Comparison of ENCODE assay signal across 29 mouse cellular contexts in genomic region chrX:61482725-61483124, GRCm38 (mm10).
DNase-seq lines count a peak whose midpoint lies in the region; ATAC-seq and TF ChIP-seq lines count a peak whose summit lies in the region.
"Had no signal": no experiment of that assay in that cellular context is flagged by ENCODE, and none has a peak within 500 bp of the region (broad histone marks: within the 10 kb centered on the region; RNA-seq: fewer than 3 reads in every experiment).

No protein-coding gene starts in this region.

- no peak overlapping the region for H3K4me3 ChIP-seq in forebrain, postnatal 0 days (ENCODE audit: low read depth, low read length)
- H3K4me3 ChIP-seq in forebrain, embryonic 12.5 days (replicated peaks) = no peak overlapping the region
- H3K4me3 ChIP-seq in stomach, postnatal 0 days (ENCODE audit: low read depth, low read length) = no peak overlapping the region
- no peak overlapping the region for H3K4me3 ChIP-seq in intestine, embryonic 15.5 days (replicated peaks)
- H3K4me3 ChIP-seq: hindbrain, embryonic 15.5 days; limb, embryonic 15.5 days; liver, embryonic 13.5 days; midbrain, embryonic 13.5 days; stomach, embryonic 15.5 days had no signal

- peak; percentile 2 for DNase-seq in forebrain, postnatal 0 days
- DNase-seq in brain, adult 2 months (ENCODE audit: low read depth, low spot score) = peak; percentile 68
- peak; percentile 20 to 37 for DNase-seq in cerebellum, adult 18-20 months
- peak; percentile 13 to 39 for DNase-seq in cerebellum, postnatal 14 days
- no peak for DNase-seq in stomach, postnatal 0 days (ENCODE audit: low spot score)
- no peak for DNase-seq in urinary bladder, postnatal 10 days (ENCODE audit: low spot score)
- DNase-seq: adrenal gland, postnatal 25 days; gastrocnemius, postnatal 14 days; heart, adult 11 months; heart, postnatal 4 days; kidney, adult 2 months; kidney, postnatal 36 days; left cerebral cortex, postnatal 4 days; liver, embryonic 13.5 days; lung, adult 2 months; lung, postnatal 10 days; right cerebral cortex, postnatal 14 days; thymus, adult 18-20 months; thymus, postnatal 36 days had no signal

- no peak for TF ChIP-seq CTCF in forebrain, postnatal 0 days (IDR thresholded peaks at IDR 0.05; ENCODE audit: low read depth)
- TF ChIP-seq CTCF in stomach, postnatal 0 days (IDR thresholded peaks at IDR 0.05; ENCODE audit: low read depth) = no peak

- no peaks in the 10 kb centered on the region for H3K9me3 ChIP-seq in forebrain, postnatal 0 days (ENCODE audit: low read length)
- H3K9me3 ChIP-seq in forebrain, embryonic 12.5 days = no peaks in the 10 kb centered on the region
- H3K9me3 ChIP-seq in stomach, postnatal 0 days (ENCODE audit: control insufficient read depth, low read length) = no peaks in the 10 kb centered on the region
- H3K9me3 ChIP-seq in intestine, embryonic 15.5 days = no peaks in the 10 kb centered on the region
- H3K9me3 ChIP-seq: hindbrain, embryonic 15.5 days; limb, embryonic 15.5 days; liver, embryonic 13.5 days; midbrain, embryonic 13.5 days; stomach, embryonic 15.5 days had no signal

- H3K27me3 ChIP-seq in forebrain, postnatal 0 days (ENCODE audit: insufficient read depth, low read length) = no peaks in the 10 kb centered on the region
- no peaks in the 10 kb centered on the region for H3K27me3 ChIP-seq in forebrain, embryonic 12.5 days
- no peaks in the 10 kb centered on the region for H3K27me3 ChIP-seq in stomach, postnatal 0 days (ENCODE audit: control insufficient read depth, insufficient read depth, low read length)
- no peaks in the 10 kb centered on the region for H3K27me3 ChIP-seq in intestine, embryonic 15.5 days (replicated peaks)
- H3K27me3 ChIP-seq: hindbrain, embryonic 15.5 days; limb, embryonic 15.5 days; liver, embryonic 13.5 days; midbrain, embryonic 13.5 days; stomach, embryonic 15.5 days had no signal

- WGBS in forebrain, postnatal 0 days = 66% methylated on average over 1 of the region's 1 CpGs
- 69% methylated on average over 1 of the region's 1 CpGs for WGBS in forebrain, embryonic 12.5 days
- WGBS in stomach, postnatal 0 days = 60% methylated on average over 1 of the region's 1 CpGs
- WGBS in intestine, embryonic 15.5 days = 75% methylated on average over 1 of the region's 1 CpGs

- peak; percentile 20 for ATAC-seq in forebrain, postnatal 0 days
- no peak for ATAC-seq in forebrain, embryonic 12.5 days (ENCODE audit: low FRiP score)
- ATAC-seq in stomach, postnatal 0 days (ENCODE audit: low FRiP score, low TSS enrichment) = no peak
- no peak for ATAC-seq in intestine, embryonic 15.5 days
- ATAC-seq: forebrain, embryonic 14.5 days; inflammation-experienced regulatory T-cells, adult 6 months; midbrain, embryonic 13.5 days had no signal

- TF ChIP-seq EP300 in stomach, postnatal 0 days (optimal IDR thresholded peaks at IDR 0.05) = no peak

- H3K36me3 ChIP-seq in forebrain, postnatal 0 days (ENCODE audit: insufficient read depth) = no peaks in the 10 kb centered on the region
- no peaks in the 10 kb centered on the region for H3K36me3 ChIP-seq in forebrain, embryonic 12.5 days (replicated peaks)
- H3K36me3 ChIP-seq in stomach, postnatal 0 days (ENCODE audit: control insufficient read depth, insufficient read depth, low read length) = no peaks in the 10 kb centered on the region
- no peaks in the 10 kb centered on the region for H3K36me3 ChIP-seq in intestine, embryonic 15.5 days
- H3K36me3 ChIP-seq: hindbrain, embryonic 15.5 days; limb, embryonic 15.5 days; liver, embryonic 13.5 days; midbrain, embryonic 13.5 days; stomach, embryonic 15.5 days had no signal

- H3K4me1 ChIP-seq in forebrain, postnatal 0 days (ENCODE audit: insufficient read depth) = no peaks in the 10 kb centered on the region
- H3K4me1 ChIP-seq in forebrain, embryonic 12.5 days = no peaks in the 10 kb centered on the region
- no peaks in the 10 kb centered on the region for H3K4me1 ChIP-seq in stomach, postnatal 0 days (replicated peaks; ENCODE audit: control insufficient read depth, insufficient read depth)
- H3K4me1 ChIP-seq in intestine, embryonic 15.5 days (replicated peaks) = no peaks in the 10 kb centered on the region
- H3K4me1 ChIP-seq: hindbrain, embryonic 15.5 days; limb, embryonic 15.5 days; liver, embryonic 13.5 days; midbrain, embryonic 13.5 days; stomach, embryonic 15.5 days had no signal

- no peak overlapping the region for H3K4me2 ChIP-seq in forebrain, postnatal 0 days (ENCODE audit: low read depth)
- H3K4me2 ChIP-seq in forebrain, embryonic 12.5 days = no peak overlapping the region
- H3K4me2 ChIP-seq in stomach, postnatal 0 days (replicated peaks; ENCODE audit: low read depth) = no peak overlapping the region
- H3K4me2 ChIP-seq in intestine, embryonic 15.5 days (replicated peaks) = no peak overlapping the region
- H3K4me2 ChIP-seq: heart, embryonic 11.5 days; hindbrain, embryonic 15.5 days; limb, embryonic 15.5 days; liver, embryonic 13.5 days; midbrain, embryonic 13.5 days; stomach, embryonic 15.5 days had no signal

- H3K27ac ChIP-seq in forebrain, postnatal 0 days (ENCODE audit: low read depth, low read length) = peak overlapping the region; percentile 35; the same call in 1 of the 2 replicates
- H3K27ac ChIP-seq in forebrain, embryonic 12.5 days = no peak overlapping the region
- no peak overlapping the region for H3K27ac ChIP-seq in stomach, postnatal 0 days (replicated peaks)
- H3K27ac ChIP-seq in intestine, embryonic 15.5 days = no peak overlapping the region
- H3K27ac ChIP-seq: hindbrain, embryonic 15.5 days; limb, embryonic 15.5 days; liver, embryonic 13.5 days; macrophage; midbrain, embryonic 13.5 days; stomach, embryonic 15.5 days had no signal

- no peak overlapping the region for H3K9ac ChIP-seq in forebrain, postnatal 0 days
- H3K9ac ChIP-seq in forebrain, embryonic 12.5 days = no peak overlapping the region
- no peak overlapping the region for H3K9ac ChIP-seq in stomach, postnatal 0 days (ENCODE audit: low read length)
- no peak overlapping the region for H3K9ac ChIP-seq in intestine, embryonic 15.5 days
- H3K9ac ChIP-seq: hindbrain, embryonic 15.5 days; limb, embryonic 15.5 days; liver, embryonic 13.5 days; midbrain, embryonic 13.5 days; stomach, embryonic 15.5 days had no signal

Comparison
In these comparisons a context has a peak if more than half of its experiments do, and no peak if none do; other contexts are left out.
1. DNase-seq: peak in forebrain, postnatal 0 days (single experiment), brain, adult 2 months (single experiment), cerebellum, adult 18-20 months (2 of 2) and cerebellum, postnatal 14 days (2 of 2); none in stomach, postnatal 0 days (single experiment) and urinary bladder, postnatal 10 days (single experiment).